Mouse (Mus musculus) forebrain, postnatal 0 days (tissue): ENCODE measurements around the gene Vps13d. TPM values are rescaled to one million over a fixed set of nuclear protein-coding genes. Genes with fewer than 3 reads are reported as not detected.
A peak's percentile ranks its signal among the peaks of the same experiment; 100 is the strongest.

Experiments used
- ATAC-seq: fragments of 200-750 bp; cut with Nextera tagmentation; 2 replicates; pipeline ENCODE4 v1.8.0; 2017; ENCODE audit warnings: mild to moderate bottlenecking, moderate library complexity
- DNase-seq: peaks from one replicate; pipeline ENCODE4 v3.0.0-alpha.2; 2015
- H3K27ac ChIP-seq: fragments of 300-500 bp; sonication (generic); 2 replicates; pipeline ENCODE4 v1.5.1; 2014; ENCODE audit warnings: low read depth, mild to moderate bottlenecking, antibody characterized with exemption, low read length, moderate library complexity, mixed read lengths
- H3K27me3 ChIP-seq: fragments of 300-500 bp; sonication (generic); 2 replicates; pipeline ENCODE4 v1.6.1; 2014; ENCODE audit warnings: mild to moderate bottlenecking, low read length, mixed read lengths; ENCODE audit not compliant: insufficient read depth
- H3K36me3 ChIP-seq: fragments of 300-500 bp; sonication (generic); 2 replicates; pipeline ENCODE4 v1.6.1; 2014; ENCODE audit warnings: mild to moderate bottlenecking, moderate library complexity; ENCODE audit not compliant: insufficient read depth
- H3K4me1 ChIP-seq: fragments of 300-500 bp; sonication (generic); 2 replicates; pipeline ENCODE4 v1.6.1; 2014; ENCODE audit warnings: antibody characterized with exemption; ENCODE audit not compliant: insufficient read depth
- H3K4me2 ChIP-seq: fragments of 300-500 bp; sonication (generic); 2 replicates; pipeline ENCODE4 v1.6.1; 2014; ENCODE audit warnings: low read depth, mild to moderate bottlenecking, moderate library complexity
- H3K4me3 ChIP-seq: fragments of 300-500 bp; sonication (generic); 2 replicates; pipeline ENCODE4 v1.5.1; 2014; ENCODE audit warnings: low read depth, low read length, mixed read lengths
- H3K9ac ChIP-seq: fragments of 300-500 bp; sonication (generic); 2 replicates; pipeline ENCODE4 v1.6.1; 2014; ENCODE audit warnings: mild to moderate bottlenecking
- H3K9me3 ChIP-seq: fragments of 300-500 bp; sonication (generic); 2 replicates; pipeline ENCODE4 v1.6.1; 2016; ENCODE audit warnings: low read length
- CTCF ChIP-seq: sonication (generic); IDR thresholded peaks from 2 replicates; pipeline ENCODE4 v1.5.1; 2016; ENCODE audit warnings: antibody characterized with exemption, control low read depth, low read depth
- WGBS: fragments of 180-500 bp; shearing (Covaris S2); extraction: QIAGEN DNeasy Blood & Tissue Kit; methylation state at CpG from one replicate; pipeline ENCODE4 v1.1.7; 2014; 5-methylcytosine and 5-hydroxymethylcytosine counted together
- polyA plus RNA-seq: library from polyadenylated mRNA; unstranded; fragments of >200 nt; fragmentation: Nextera tagmentation; extraction: Ambion mirVana; gene quantifications from 2 replicates; pipeline ENCODE4 v1.2.1, GENCODE M21; 2015
- total RNA-seq: library from RNA; depleted of rRNA; stranded (reverse); fragments of >200 nt; gene quantifications from 2 replicates; pipeline ENCODE4 v1.2.3, GENCODE M21; 2014

The Vps13d gene
- total and polyA plus RNA-seq, 2 experiments from 2014 or later: 6.4 to 30.8 TPM

DNA sequence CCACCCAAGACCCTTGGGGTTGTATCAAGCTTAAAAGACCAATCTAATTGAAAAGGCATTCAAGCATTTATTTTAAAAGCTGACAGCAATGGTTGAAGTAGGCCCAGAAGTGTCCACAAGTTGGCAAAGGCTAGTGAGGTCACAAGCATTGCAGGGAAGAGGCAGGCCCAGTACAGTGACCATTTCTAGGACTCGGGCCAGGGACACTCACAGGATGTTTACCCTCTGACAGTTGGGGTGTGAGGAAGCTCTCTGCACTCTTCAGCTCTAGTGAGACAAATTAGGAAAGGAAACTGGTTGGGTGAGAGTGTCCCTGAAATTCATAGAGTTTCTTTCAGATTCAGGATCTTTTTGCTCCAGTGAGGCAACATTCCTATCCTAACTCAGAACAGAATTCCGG is 177.1 kb downstream of the Vps13d start:
- DNase-seq (no peak), ATAC-seq (peak; percentile 27; the same call in 1 of the 2 replicates)
- H3K4me2 ChIP-seq: no peak overlapping the region
- H3K4me1 ChIP-seq: no peaks in the 10 kb centered on the region
- WGBS: 71% methylated on average over 2 of the region's 2 CpGs
- no peaks in the 10 kb centered on the region for H3K27me3 ChIP-seq
- peaks cover 23% of the 10 kb centered on the region for H3K36me3 ChIP-seq
- H3K9ac ChIP-seq: no peak overlapping the region
- no peak overlapping the region for H3K4me3 ChIP-seq
- no peaks in the 10 kb centered on the region for H3K9me3 ChIP-seq
- no peak for TF ChIP-seq CTCF
- H3K27ac ChIP-seq: no peak overlapping the region

DNA sequence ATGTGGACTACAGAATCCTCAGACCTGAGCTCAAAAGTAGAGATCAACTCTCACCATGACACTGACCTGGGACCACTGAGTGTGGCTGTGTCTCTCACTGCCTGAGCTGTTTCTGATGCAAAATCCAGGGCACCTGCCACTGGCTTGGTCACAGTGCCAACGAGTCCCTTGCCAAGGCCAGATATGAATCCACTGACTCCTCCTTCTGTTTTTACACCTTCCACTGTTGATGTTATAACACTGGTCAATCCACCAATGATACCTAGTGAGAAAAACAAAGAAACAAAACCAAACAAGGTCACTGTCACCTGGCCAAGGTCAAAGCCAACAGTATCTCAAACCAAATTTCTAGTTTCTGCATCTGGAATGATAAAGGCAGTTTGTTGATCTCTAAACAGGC is 178.1 kb downstream of the Vps13d start:
- no peak for ATAC-seq
- no peak overlapping the region for H3K27ac ChIP-seq
- H3K27me3 ChIP-seq: no peaks in the 10 kb centered on the region
- no peak for DNase-seq
- no peak overlapping the region for H3K4me2 ChIP-seq
- no peak for TF ChIP-seq CTCF
- H3K9me3 ChIP-seq: no peaks in the 10 kb centered on the region
- H3K36me3 ChIP-seq: peaks cover 23% of the 10 kb centered on the region
- H3K9ac ChIP-seq: no peak overlapping the region
- no peaks in the 10 kb centered on the region for H3K4me1 ChIP-seq
- WGBS: 91% methylated on average over 1 of the region's 1 CpGs
- H3K4me3 ChIP-seq: no peak overlapping the region

DNA sequence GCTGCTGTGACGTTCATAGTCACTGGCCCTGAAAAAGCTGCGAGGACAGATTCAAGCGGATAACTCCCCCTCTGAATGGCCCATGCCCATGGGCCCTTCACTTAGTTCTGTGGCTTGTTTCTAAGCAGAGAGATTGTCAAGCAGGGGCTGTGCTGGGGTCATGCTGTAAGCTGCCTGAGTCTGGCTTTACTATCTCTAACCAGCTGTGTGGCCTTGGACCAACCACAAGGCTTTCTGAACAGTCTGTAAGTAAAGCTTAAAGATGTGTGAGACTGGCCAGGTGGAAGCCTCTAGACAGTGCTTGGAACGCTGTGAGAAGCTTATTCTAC is 180.2 kb downstream of the Vps13d start:
- Histone ChIP-seq H3K9ac (no peak overlapping the region), H3K4me1 (no peaks in the 10 kb centered on the region), H3K27ac (no peak overlapping the region), H3K4me3 (no peak overlapping the region), H3K4me2 (no peak overlapping the region), H3K27me3 (no peaks in the 10 kb centered on the region), H3K36me3 (peaks cover 19% of the 10 kb centered on the region), H3K9me3 (no peaks in the 10 kb centered on the region)
- WGBS: 91% methylated on average over 4 of the region's 4 CpGs
- DNase-seq: no peak
- TF ChIP-seq CTCF: no peak
- ATAC-seq: no peak

DNA sequence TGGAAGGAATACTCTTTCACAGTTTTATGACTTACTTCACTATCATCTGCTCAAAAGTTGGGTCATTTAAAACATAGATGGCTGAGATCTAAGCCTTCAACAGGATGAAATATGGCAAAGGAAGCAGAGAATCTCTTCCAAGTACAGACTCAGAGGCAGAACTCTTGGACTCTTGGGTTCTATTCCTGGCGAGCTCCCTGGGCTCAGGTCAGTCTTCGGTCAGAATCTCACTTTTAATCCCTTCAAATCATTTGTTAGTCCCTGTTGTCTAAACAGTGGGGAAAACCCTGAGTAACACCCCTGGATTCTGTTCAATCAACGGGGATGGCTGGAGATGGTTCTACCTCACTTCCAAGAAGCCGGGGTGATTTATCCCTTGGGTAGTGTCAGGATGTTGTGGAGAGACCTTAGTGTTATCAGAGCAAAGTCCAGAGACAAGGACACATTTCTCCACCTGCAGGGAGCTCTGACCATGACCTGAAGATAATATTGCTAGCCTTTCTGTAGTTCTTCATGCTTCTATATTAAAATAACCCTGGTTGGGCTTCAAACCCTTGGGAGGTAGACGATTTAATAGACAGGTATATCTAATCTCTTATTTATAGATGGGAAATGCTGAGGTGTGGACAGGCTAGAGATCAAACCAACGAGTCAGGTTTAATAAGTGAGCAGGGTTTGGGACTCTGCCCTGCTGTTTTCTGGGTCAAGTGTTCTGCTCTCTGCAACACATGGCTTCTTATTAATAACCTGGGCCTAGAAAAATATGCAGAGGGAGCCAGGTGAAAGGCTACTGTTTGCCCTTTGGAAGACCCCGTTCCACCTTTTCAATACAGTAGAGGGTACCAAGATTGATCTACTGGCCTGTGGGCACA is 180.8 kb downstream of the Vps13d start:
- Histone ChIP-seq H3K4me2 (no peak overlapping the region), H3K36me3 (peaks cover 13% of the 10 kb centered on the region), H3K27me3 (no peaks in the 10 kb centered on the region), H3K9ac (no peak overlapping the region), H3K4me1 (no peaks in the 10 kb centered on the region), H3K4me3 (no peak overlapping the region), H3K9me3 (no peaks in the 10 kb centered on the region), H3K27ac (no peak overlapping the region)
- WGBS: 93% methylated on average over 7 of the region's 7 CpGs
- DNase-seq (no peak), ATAC-seq (no peak)
- TF ChIP-seq CTCF: no peak

DNA sequence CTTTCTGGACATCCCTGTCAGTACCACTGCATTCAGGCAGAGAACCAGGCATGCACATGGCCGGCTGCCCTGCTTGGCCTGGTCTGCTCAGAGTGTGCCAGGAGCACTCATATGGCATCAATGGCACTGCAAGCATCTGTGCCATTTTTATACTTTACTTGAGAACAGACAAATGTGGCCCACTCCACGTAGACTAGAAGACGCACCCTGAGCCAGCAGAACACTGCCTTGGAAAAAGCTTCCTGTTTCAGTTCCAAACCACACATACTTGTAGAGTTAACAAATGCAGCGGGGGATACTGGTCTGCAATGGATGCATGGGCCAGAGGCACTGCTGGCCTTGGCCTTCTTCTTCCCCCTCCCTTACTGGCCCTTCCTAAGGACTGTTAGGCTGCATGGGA is 181.6 kb downstream of the Vps13d start:
- no peak for TF ChIP-seq CTCF
- peaks cover 13% of the 10 kb centered on the region for H3K36me3 ChIP-seq

DNA sequence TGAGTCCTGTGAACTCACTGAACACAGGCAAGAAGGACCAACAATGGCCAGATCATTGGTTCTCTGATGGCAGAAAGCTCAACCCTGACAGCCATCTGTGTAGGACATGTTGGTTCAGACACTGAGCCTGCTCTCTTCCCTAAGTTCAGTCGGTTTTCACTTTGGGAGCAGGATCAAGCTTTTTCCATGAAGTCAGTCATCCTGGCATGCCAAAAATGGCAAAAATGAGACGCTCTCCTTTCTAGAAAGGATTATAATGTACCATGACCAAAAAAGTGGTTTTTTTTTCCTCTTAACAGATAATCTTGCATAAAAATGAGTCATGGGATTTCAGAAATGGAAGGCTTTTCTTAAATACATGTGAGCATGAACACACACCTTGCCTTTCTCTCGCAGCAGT is 183.6 kb downstream of the Vps13d start:
- no peak overlapping the region for H3K27ac ChIP-seq
- H3K9ac ChIP-seq: no peak overlapping the region
- no peak for TF ChIP-seq CTCF
- WGBS: 77% methylated on average over 3 of the region's 3 CpGs
- no peaks in the 10 kb centered on the region for H3K9me3 ChIP-seq
- no peak for ATAC-seq
- DNase-seq: no peak
- no peaks in the 10 kb centered on the region for H3K27me3 ChIP-seq
- H3K4me1 ChIP-seq: no peaks in the 10 kb centered on the region
- no peak overlapping the region for H3K4me2 ChIP-seq
- no peak overlapping the region for H3K4me3 ChIP-seq
- H3K36me3 ChIP-seq: peaks cover 7% of the 10 kb centered on the region

More for the DNA sequence above, 181.6 kb downstream of the Vps13d start:
- ATAC-seq (peak; percentile 17; the same call in 1 of the 2 replicates), DNase-seq (no peak)
- H3K4me3 ChIP-seq: no peak overlapping the region
- H3K9me3 ChIP-seq: no peaks in the 10 kb centered on the region
- 58% methylated on average over 4 of the region's 4 CpGs for WGBS
- H3K27ac ChIP-seq: no peak overlapping the region
- H3K9ac ChIP-seq: no peak overlapping the region
- no peaks in the 10 kb centered on the region for H3K27me3 ChIP-seq
- H3K4me1 ChIP-seq: no peaks in the 10 kb centered on the region
- no peak overlapping the region for H3K4me2 ChIP-seq

DNA sequence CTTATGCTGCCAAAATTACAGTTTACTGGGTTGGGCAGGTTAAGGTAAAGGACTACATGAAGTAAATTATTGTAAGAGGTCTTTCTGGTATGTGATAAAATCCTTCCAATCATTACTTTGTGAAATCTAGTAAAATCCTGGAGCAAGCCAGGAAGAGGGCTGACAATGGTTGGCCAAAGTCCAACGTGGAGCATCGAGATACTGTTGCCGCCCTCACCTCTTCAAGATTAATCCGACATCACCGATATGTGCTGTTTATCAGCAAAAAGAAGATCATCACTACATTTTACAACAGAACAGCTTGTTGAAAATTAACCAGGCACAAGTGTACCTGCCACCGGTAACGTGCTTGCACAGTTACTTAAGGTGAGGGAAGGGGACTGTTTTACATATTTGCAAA is 184.9 kb downstream of the Vps13d start:
- Histone ChIP-seq H3K4me1 (no peaks in the 10 kb centered on the region), H3K9me3 (no peaks in the 10 kb centered on the region), H3K4me3 (no peak overlapping the region), H3K27ac (no peak overlapping the region), H3K27me3 (no peaks in the 10 kb centered on the region), H3K9ac (no peak overlapping the region), H3K4me2 (no peak overlapping the region), H3K36me3 (peaks cover 3% of the 10 kb centered on the region; the same call in 1 of the 2 replicates)
- no peak for DNase-seq
- no peak for TF ChIP-seq CTCF
- WGBS: 81% methylated on average over 7 of the region's 7 CpGs
- no peak for ATAC-seq
